ENCODE assay signal across 17 mouse cellular contexts in genomic region chr11:46396167-46396859, GRCm38 (mm10). TPM values are rescaled to one million over a fixed set of nuclear protein-coding genes. Genes with fewer than 3 reads are reported as not detected.
A peak's percentile ranks its signal among the peaks of the same experiment; 100 is the strongest.
DNase-seq lines count a peak whose midpoint lies in the region; ATAC-seq lines count a peak whose summit lies in the region.
"Had no signal": no experiment of that assay in that cellular context is flagged by ENCODE, and none has a peak within 500 bp of the region (broad histone marks: within the 10 kb centered on the region; RNA-seq: fewer than 3 reads in every experiment).

TSS of gene Fam71b (plus strand) at chr11:46396559.

- DNase-seq in liver: peak; percentile 35
- no peak for DNase-seq in liver, embryonic 11.5 days (ENCODE audit: low spot score)
- DNase-seq in lung, postnatal 4 days: peak; percentile 10 to 35
- peak; percentile 51 to 57 for DNase-seq in thymus, postnatal 10 days (ENCODE audit: low spot score in 2 of 2)
- DNase-seq in midbrain, embryonic 14.5 days: no peak
- DNase-seq in frontal cortex, postnatal 14 days (ENCODE audit: low spot score in 2 of 2): no peak
- DNase-seq: adrenal gland, postnatal 25 days; heart, adult 18-20 months had no signal

- H3K4me2 ChIP-seq in liver, embryonic 11.5 days: no peak within 1 kb of the TSS
- no peak within 1 kb of the TSS for H3K4me2 ChIP-seq in midbrain, embryonic 14.5 days (ENCODE audit: low read length)
- H3K4me2 ChIP-seq: hindbrain, embryonic 13.5 days; midbrain, embryonic 11.5 days had no signal

- H3K27ac ChIP-seq in liver, embryonic 11.5 days (ENCODE audit: low read depth, low read length): no peak within 1 kb of the TSS
- no peak within 1 kb of the TSS for H3K27ac ChIP-seq in midbrain, embryonic 14.5 days (replicated peaks; ENCODE audit: low read depth, low read length)
- H3K27ac ChIP-seq: hindbrain, embryonic 13.5 days; limb, embryonic 10.5 days; stomach, postnatal 0 days had no signal

- no peak within 1 kb of the TSS for H3K4me3 ChIP-seq in liver, embryonic 11.5 days (ENCODE audit: low read depth, low read length)
- no peak within 1 kb of the TSS for H3K4me3 ChIP-seq in midbrain, embryonic 14.5 days (replicated peaks; ENCODE audit: low read depth, low read length)
- H3K4me3 ChIP-seq: hindbrain, embryonic 13.5 days; limb, embryonic 10.5 days had no signal

- no peaks in the 10 kb centered on the region for H3K36me3 ChIP-seq in liver, embryonic 11.5 days (ENCODE audit: control insufficient read depth, insufficient read depth, low read length)
- no peaks in the 10 kb centered on the region for H3K36me3 ChIP-seq in midbrain, embryonic 14.5 days (ENCODE audit: control insufficient read depth, insufficient read depth, low read length)
- H3K36me3 ChIP-seq: hindbrain, embryonic 13.5 days; limb, embryonic 10.5 days had no signal

- H3K9me3 ChIP-seq in liver, embryonic 11.5 days (ENCODE audit: control insufficient read depth, low read length): no peaks in the 10 kb centered on the region
- H3K9me3 ChIP-seq in midbrain, embryonic 14.5 days (ENCODE audit: control insufficient read depth, low read length): no peaks in the 10 kb centered on the region
- H3K9me3 ChIP-seq: hindbrain, embryonic 13.5 days; limb, embryonic 10.5 days had no signal

- 63% methylated on average over 13 of the region's 13 CpGs for WGBS in liver, embryonic 11.5 days
- 79% methylated on average over 13 of the region's 13 CpGs for WGBS in midbrain, embryonic 14.5 days

- H3K4me1 ChIP-seq in liver, embryonic 11.5 days (replicated peaks; ENCODE audit: control insufficient read depth, insufficient read depth, low read length): no peaks in the 10 kb centered on the region; the same call in 1 of the 2 replicates
- no peaks in the 10 kb centered on the region for H3K4me1 ChIP-seq in midbrain, embryonic 14.5 days (ENCODE audit: control insufficient read depth, insufficient read depth, low read length)
- H3K4me1 ChIP-seq: limb, embryonic 10.5 days had no signal

- no peak for ATAC-seq in liver, embryonic 11.5 days (replicated peaks; ENCODE audit: low FRiP score)
- peak; percentile 59 for ATAC-seq in common myeloid progenitor, adult 5-6 weeks (replicated peaks; ENCODE audit: low read depth, poor library complexity, severe bottlenecking)
- no peak for ATAC-seq in activated CD4-positive, CD25-positive, alpha-beta regulatory T cell, adult 4 months
- no peak for ATAC-seq in midbrain, embryonic 14.5 days (ENCODE audit: low FRiP score, low TSS enrichment)

- H3K27me3 ChIP-seq in liver, embryonic 11.5 days (replicated peaks; ENCODE audit: control insufficient read depth, insufficient read depth, low read length): no peaks in the 10 kb centered on the region
- no peaks in the 10 kb centered on the region for H3K27me3 ChIP-seq in midbrain, embryonic 14.5 days (ENCODE audit: control insufficient read depth, insufficient read depth, low read length)
- H3K27me3 ChIP-seq: hindbrain, embryonic 13.5 days had no signal

- H3K9ac ChIP-seq in liver, embryonic 11.5 days (ENCODE audit: low read depth, low read length): no peak within 1 kb of the TSS
- H3K9ac ChIP-seq in midbrain, embryonic 14.5 days (replicated peaks; ENCODE audit: low read length): no peak within 1 kb of the TSS
- H3K9ac ChIP-seq: hindbrain, embryonic 13.5 days had no signal

RNA-seq across cellular contexts. Expression of gene Fam71b, which starts in this region (rescaled TPM):
- not detected in 2 replicates for polyA plus RNA-seq in liver, embryonic 11.5 days (2014; fragmentation: Nextera tagmentation; extraction: Ambion mirVana)
- not detected in 2 replicates for total RNA-seq in common myeloid progenitor, adult 5-6 weeks (2017)
- polyA plus RNA-seq in activated CD4-positive, CD25-positive, alpha-beta regulatory T cell, adult 4 months (2017; shearing (Covaris generic)): not detected
- not detected in 2 replicates for polyA plus RNA-seq in midbrain, embryonic 14.5 days (2014; fragmentation: Nextera tagmentation; extraction: Ambion mirVana)
- total RNA-seq: adrenal gland, postnatal 25 days; heart, adult 18-20 months; layer of hippocampus, postnatal 10 days had no signal
- polyA plus RNA-seq: hindbrain, embryonic 13.5 days; kidney, embryonic 14.5 days; limb, embryonic 10.5 days; midbrain, embryonic 11.5 days; neural tube, embryonic 14.5 days; stomach, postnatal 0 days had no signal

Comparison
In these comparisons a context has a peak if more than half of its experiments do, and no peak if none do; other contexts are left out.
1. DNase-seq: peak in liver (single experiment), lung, postnatal 4 days (2 of 2) and thymus, postnatal 10 days (2 of 2); none in liver, embryonic 11.5 days (single experiment), midbrain, embryonic 14.5 days (single experiment) and frontal cortex, postnatal 14 days (0 of 2).
2. Peak in ATAC-seq in common myeloid progenitor, adult 5-6 weeks; RNA of the gene not detected or under 1 TPM.